Mouse (Mus musculus): Measurements from ENCODE around the gene Trim72.

Gene Trim72

GRCm38 (mm10) chr7:128056917-128057444, 53.2 kb downstream of the Trim72 start:
- DNase-seq (ENCODE audit: low spot score) = no peak

- no peak for DNase-seq (ENCODE audit: low spot score)
Measured at GRCm38 (mm10) chr7:128057860-128058259, 54.1 kb downstream of the Trim72 start.

- DNase-seq (ENCODE audit: low spot score) = no peak
Measured at GRCm38 (mm10) chr7:128058576-128058975, 54.8 kb downstream of the Trim72 start.

GRCm38 (mm10) chr7:128059091-128059490, 55.3 kb downstream of the Trim72 start:
- no peak for DNase-seq (ENCODE audit: low spot score)
